Mouse (Mus musculus) heart, embryonic 16.5 days (tissue): Measurements from ENCODE around the gene Tmem104. TPM values are rescaled to one million over a fixed set of nuclear protein-coding genes. Genes with fewer than 3 reads are reported as not detected.

Source experiments
- ATAC-seq: fragments of 200-750 bp; cut with Nextera tagmentation; replicated peaks from 2 replicates; pipeline ENCODE4 v1.8.0; 2017; ENCODE audit warnings: moderate number of reproducible peaks; ENCODE audit not compliant: insufficient read depth, low FRiP score; ENCODE audit errors: extremely low read depth
- H3K27ac ChIP-seq: fragments of 300-500 bp; sonication (generic); 2 replicates; pipeline ENCODE4 v1.5.1; 2014; ENCODE audit warnings: mild to moderate bottlenecking, low read length, control low read depth, moderate library complexity
- H3K27me3 ChIP-seq: fragments of 300-500 bp; sonication (generic); 2 replicates; pipeline ENCODE4 v1.6.1; 2014; ENCODE audit warnings: low read length, mixed read lengths; ENCODE audit not compliant: control insufficient read depth, insufficient read depth
- H3K36me3 ChIP-seq: fragments of 300-500 bp; sonication (generic); 2 replicates; pipeline ENCODE4 v1.6.1; 2014; ENCODE audit not compliant: control insufficient read depth, insufficient read depth
- H3K4me1 ChIP-seq: fragments of 300-500 bp; sonication (generic); 2 replicates; pipeline ENCODE4 v1.6.1; 2014; ENCODE audit warnings: low read length, mixed read lengths; ENCODE audit not compliant: control insufficient read depth, insufficient read depth
- H3K4me2 ChIP-seq: fragments of 300-500 bp; sonication (generic); 2 replicates; pipeline ENCODE4 v1.6.1; 2014; ENCODE audit warnings: low read depth, mild to moderate bottlenecking, control low read depth, low read length
- H3K4me3 ChIP-seq: fragments of 300-500 bp; sonication (generic); 2 replicates; pipeline ENCODE4 v1.5.1; 2014; ENCODE audit warnings: mild to moderate bottlenecking, control low read depth, low read length
- H3K9ac ChIP-seq: fragments of 300-500 bp; sonication (generic); 2 replicates; pipeline ENCODE4 v1.6.1; 2014; ENCODE audit warnings: low read length, control low read depth
- H3K9me3 ChIP-seq: fragments of 300-500 bp; sonication (generic); replicated peaks from 2 replicates; pipeline ENCODE4 v1.6.1; 2016; ENCODE audit warnings: low read length; ENCODE audit not compliant: control insufficient read depth
- WGBS: fragments of 180-500 bp; shearing (Covaris S2); extraction: QIAGEN DNeasy Blood & Tissue Kit; methylation state at CpG from one replicate; pipeline ENCODE4 v1.1.7; 2014; 5-methylcytosine and 5-hydroxymethylcytosine counted together
- polyA plus RNA-seq: library from polyadenylated mRNA; unstranded; fragments of >200 nt; fragmentation: Nextera tagmentation; extraction: Ambion mirVana; gene quantifications from 2 replicates; pipeline ENCODE4 v1.2.1, GENCODE M21; 2015

Gene Tmem104
- polyA plus RNA-seq, 1 experiment from 2014 or later, result 6.6 TPM

GRCm38 (mm10) chr11:115273735-115274134 lies 86.4 kb downstream of the Tmem104 start:
- Histone ChIP-seq H3K9ac (no peak overlapping the region), H3K27ac (no peak overlapping the region), H3K27me3 (peaks cover 2% of the 10 kb centered on the region; the same call in 1 of the 2 replicates), H3K9me3 (no peaks in the 10 kb centered on the region), H3K4me2 (no peak overlapping the region), H3K4me1 (peaks cover 11% of the 10 kb centered on the region), H3K4me3 (no peak overlapping the region), H3K36me3 (no peaks in the 10 kb centered on the region)
- no peak for ATAC-seq
- 57% methylated on average over 7 of the region's 7 CpGs for WGBS

- WGBS, result 72% methylated on average over 7 of the region's 7 CpGs
- no peak for ATAC-seq
- no peak overlapping the region for H3K4me2 ChIP-seq
- H3K27me3 ChIP-seq, result no peaks in the 10 kb centered on the region; the same call in 1 of the 2 replicates
- no peak overlapping the region for H3K27ac ChIP-seq
- H3K9me3 ChIP-seq, result no peaks in the 10 kb centered on the region
- no peaks in the 10 kb centered on the region for H3K36me3 ChIP-seq
- peaks cover 11% of the 10 kb centered on the region for H3K4me1 ChIP-seq
- H3K4me3 ChIP-seq, result no peak overlapping the region
- H3K9ac ChIP-seq, result no peak overlapping the region
Measured at GRCm38 (mm10) chr11:115274178-115274577, 86.9 kb downstream of the Tmem104 start.

GRCm38 (mm10) chr11:115274771-115275170 lies 87.5 kb downstream of the Tmem104 start:
- H3K9ac ChIP-seq, result no peak overlapping the region
- 87% methylated on average over 6 of the region's 6 CpGs for WGBS

GRCm38 (mm10) chr11:115275509-115275908 lies 88.2 kb downstream of the Tmem104 start:
- peak overlapping the region; percentile 23; the same call in 1 of the 2 replicates for H3K9ac ChIP-seq
- peaks cover 11% of the 10 kb centered on the region for H3K4me1 ChIP-seq
- H3K27ac ChIP-seq, result no peak overlapping the region
- no peaks in the 10 kb centered on the region for H3K36me3 ChIP-seq
- no peak overlapping the region for H3K4me2 ChIP-seq
- H3K9me3 ChIP-seq, result no peaks in the 10 kb centered on the region
- 72% methylated on average over 6 of the region's 6 CpGs for WGBS
- no peak for ATAC-seq
- no peaks in the 10 kb centered on the region for H3K27me3 ChIP-seq
- H3K4me3 ChIP-seq, result no peak overlapping the region

More at GRCm38 (mm10) chr11:115274771-115275170, 87.5 kb downstream of the Tmem104 start:
- no peak overlapping the region for H3K4me2 ChIP-seq
- no peak for ATAC-seq
- H3K4me3 ChIP-seq, result no peak overlapping the region
- H3K36me3 ChIP-seq, result no peaks in the 10 kb centered on the region
- no peaks in the 10 kb centered on the region for H3K27me3 ChIP-seq
- H3K27ac ChIP-seq, result no peak overlapping the region
- no peaks in the 10 kb centered on the region for H3K9me3 ChIP-seq
- peaks cover 11% of the 10 kb centered on the region for H3K4me1 ChIP-seq

GRCm38 (mm10) chr11:115275954-115276353 lies 88.7 kb downstream of the Tmem104 start:
- Histone ChIP-seq H3K9me3 (no peaks in the 10 kb centered on the region), H3K36me3 (no peaks in the 10 kb centered on the region), H3K4me1 (peaks cover 11% of the 10 kb centered on the region), H3K27me3 (no peaks in the 10 kb centered on the region), H3K27ac (no peak overlapping the region), H3K4me3 (peak overlapping the region; percentile 70), H3K9ac (peak overlapping the region; percentile 86), H3K4me2 (peak overlapping the region; percentile 85)
- no peak for ATAC-seq
- WGBS, result 62% methylated on average over 3 of the region's 3 CpGs

GRCm38 (mm10) chr11:115276780-115277603 lies 89.7 kb downstream of the Tmem104 start, which contains the start of gene Fdxr:
TSS of gene Fdxr (minus strand) at chr11:115277050.
- H3K4me3 ChIP-seq, result peak within 1 kb of the TSS; percentile 70
- peak; percentile 95 for ATAC-seq
- H3K36me3 ChIP-seq, result no peaks in the 10 kb centered on the region
- H3K9me3 ChIP-seq, result no peaks in the 10 kb centered on the region
- H3K27ac ChIP-seq, result peak within 1 kb of the TSS; percentile 88
- H3K4me2 ChIP-seq, result peak within 1 kb of the TSS; percentile 85
- peak within 1 kb of the TSS; percentile 86 for H3K9ac ChIP-seq
- H3K4me1 ChIP-seq, result peaks cover 11% of the 10 kb centered on the region
- WGBS, result under 1% methylated on average over 42 of the region's 42 CpGs
- H3K27me3 ChIP-seq, result no peaks in the 10 kb centered on the region

- ATAC-seq, result no peak
- Histone ChIP-seq H3K27me3 (no peaks in the 10 kb centered on the region), H3K27ac (peak overlapping the region; percentile 88), H3K4me1 (peaks cover 11% of the 10 kb centered on the region), H3K9ac (peak overlapping the region; percentile 74), H3K9me3 (no peaks in the 10 kb centered on the region), H3K36me3 (no peaks in the 10 kb centered on the region), H3K4me2 (peak overlapping the region; percentile 77), H3K4me3 (peak overlapping the region; percentile 70)
- 18% methylated on average over 7 of the region's 7 CpGs for WGBS
Measured at GRCm38 (mm10) chr11:115277604-115277975, 90.3 kb downstream of the Tmem104 start.

- Histone ChIP-seq H3K4me3 (no peak overlapping the region), H3K27me3 (no peaks in the 10 kb centered on the region), H3K4me1 (peaks cover 11% of the 10 kb centered on the region), H3K4me2 (peak overlapping the region; percentile 77; the same call in 1 of the 2 replicates), H3K36me3 (no peaks in the 10 kb centered on the region), H3K9me3 (no peaks in the 10 kb centered on the region), H3K27ac (no peak overlapping the region), H3K9ac (no peak overlapping the region)
- no peak for ATAC-seq
- WGBS, result 72% methylated on average over 6 of the region's 6 CpGs
Measured at GRCm38 (mm10) chr11:115278176-115278575, 90.9 kb downstream of the Tmem104 start.

GRCm38 (mm10) chr11:115279726-115280125 lies 92.4 kb downstream of the Tmem104 start:
- H3K36me3 ChIP-seq, result no peaks in the 10 kb centered on the region
- no peak for ATAC-seq
- peaks cover 11% of the 10 kb centered on the region for H3K4me1 ChIP-seq
- no peak overlapping the region for H3K9ac ChIP-seq
- H3K27me3 ChIP-seq, result no peaks in the 10 kb centered on the region
- WGBS, result 59% methylated on average over 1 of the region's 1 CpGs
- no peak overlapping the region for H3K4me3 ChIP-seq
- H3K4me2 ChIP-seq, result no peak overlapping the region
- H3K9me3 ChIP-seq, result no peaks in the 10 kb centered on the region
- no peak overlapping the region for H3K27ac ChIP-seq
